Mouse (Mus musculus) heart, adult 11 months (tissue): ENCODE measurements around the gene Erich6b.

Experiments
- DNase-seq: peaks from one replicate; pipeline ENCODE4 v3.0.0; 2022

Erich6b gene

DNA sequence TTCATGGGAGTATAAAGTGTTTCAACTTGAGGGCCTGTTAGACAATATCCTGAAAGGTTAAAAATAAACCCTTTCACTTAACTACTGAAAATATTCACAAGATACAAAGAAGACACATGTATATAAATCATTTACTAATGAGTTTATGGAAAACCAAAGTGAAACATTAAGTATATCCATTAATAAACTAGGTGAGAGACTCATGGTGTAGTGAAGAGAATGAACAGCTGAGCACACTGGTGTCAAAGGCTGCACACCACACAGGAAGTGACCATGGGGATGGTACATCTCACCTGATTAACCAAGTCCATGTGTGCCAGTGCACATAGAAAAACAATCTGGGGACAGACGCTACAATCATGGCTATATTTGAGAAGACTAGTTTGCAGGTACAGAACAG is 66.9 kb downstream of the Erich6b start:
- DNase-seq = peak; percentile 21

DNA sequence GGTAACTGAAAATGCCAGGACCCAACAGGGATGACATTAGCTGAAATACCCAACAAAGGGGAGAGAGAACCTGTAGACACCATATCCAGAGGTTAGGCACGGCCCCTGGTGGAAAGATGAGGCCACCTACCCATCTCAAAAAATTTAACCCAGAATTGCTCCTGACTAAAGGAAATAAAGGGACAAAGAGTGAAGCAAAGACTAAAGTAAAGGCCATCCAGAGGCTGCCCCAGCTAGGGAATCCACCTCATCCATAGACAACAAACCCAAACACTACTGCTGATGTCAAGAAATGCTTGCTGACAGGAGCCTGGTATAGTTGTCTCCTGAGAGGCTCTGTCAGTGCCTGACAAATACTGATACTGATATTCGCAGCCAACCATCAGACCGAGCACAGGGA is 69.7 kb downstream of the Erich6b start:
- DNase-seq = peak; percentile 70

DNA sequence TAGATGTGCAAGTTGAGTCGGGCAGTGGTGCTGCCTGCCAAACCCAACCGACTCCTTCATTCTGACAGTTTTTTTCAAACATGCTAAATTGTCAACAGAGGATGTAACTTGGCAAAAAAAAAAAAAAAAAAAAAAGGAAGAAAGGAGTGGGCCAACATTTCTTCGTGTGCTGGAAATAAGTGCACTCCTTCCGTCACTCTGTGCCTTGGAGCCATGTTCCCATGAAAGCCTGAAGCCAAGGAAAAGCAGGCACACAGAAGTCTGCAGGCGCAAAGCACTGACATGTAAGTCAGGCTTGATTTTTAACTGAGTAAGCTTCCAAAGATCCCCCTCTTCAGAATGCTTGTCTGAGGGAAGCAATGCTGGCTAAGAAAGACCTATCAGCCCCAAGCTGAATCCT is 70.6 kb downstream of the Erich6b start:
- peak; percentile 58 for DNase-seq

DNA sequence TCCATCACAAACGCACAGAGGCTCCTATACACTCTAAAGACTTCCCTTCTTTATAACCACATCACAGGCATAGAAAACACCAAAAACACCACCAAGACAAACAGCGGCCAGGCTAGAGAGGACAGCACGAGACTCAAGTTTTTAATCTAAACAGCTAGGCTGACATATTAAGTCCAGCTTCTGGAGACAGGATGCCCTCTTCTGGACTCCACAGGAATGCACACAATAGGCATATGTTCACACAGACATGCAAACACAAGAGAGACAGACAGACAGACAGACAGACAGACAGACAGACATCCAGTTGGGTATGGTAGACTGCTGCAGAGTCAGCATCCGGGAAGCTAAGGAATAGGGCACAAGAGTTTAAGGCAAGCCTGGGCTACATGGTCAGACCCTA is 71.6 kb downstream of the Erich6b start:
- DNase-seq = peak; percentile 11

DNA sequence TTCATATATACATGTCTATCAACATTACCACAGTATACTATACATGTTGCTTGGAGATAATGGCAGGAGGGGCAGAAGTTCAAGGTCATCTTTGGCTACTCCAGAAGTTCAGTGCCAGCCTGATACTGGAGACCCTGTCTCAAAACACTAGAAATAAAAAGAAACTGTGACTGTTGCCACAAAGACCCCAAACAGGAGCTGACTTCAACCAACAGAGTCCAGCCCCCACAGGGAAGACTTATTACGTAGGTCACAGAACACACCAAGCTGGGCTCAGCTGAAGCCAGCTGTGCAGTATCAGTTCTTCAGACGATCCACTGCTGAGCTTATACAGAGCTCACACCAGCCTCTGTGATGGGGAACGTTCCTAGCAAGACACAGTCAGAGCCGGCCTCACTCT is 74.4 kb downstream of the Erich6b start:
- peak; percentile 68 for DNase-seq
